Mouse (Mus musculus): ENCODE results near the gene Hnrnpu. TPM values are rescaled to one million over a fixed set of nuclear protein-coding genes. Genes with fewer than 3 reads are reported as not detected.
"Not testable (repeated sequence)": the region's sequence is repeated elsewhere in the genome, so short reads cannot be mapped to it uniquely, and the experiment has no call there.

The Hnrnpu gene
- polyA plus RNA-seq, 1 experiment from 2014 or later, result 284 TPM

DNA sequence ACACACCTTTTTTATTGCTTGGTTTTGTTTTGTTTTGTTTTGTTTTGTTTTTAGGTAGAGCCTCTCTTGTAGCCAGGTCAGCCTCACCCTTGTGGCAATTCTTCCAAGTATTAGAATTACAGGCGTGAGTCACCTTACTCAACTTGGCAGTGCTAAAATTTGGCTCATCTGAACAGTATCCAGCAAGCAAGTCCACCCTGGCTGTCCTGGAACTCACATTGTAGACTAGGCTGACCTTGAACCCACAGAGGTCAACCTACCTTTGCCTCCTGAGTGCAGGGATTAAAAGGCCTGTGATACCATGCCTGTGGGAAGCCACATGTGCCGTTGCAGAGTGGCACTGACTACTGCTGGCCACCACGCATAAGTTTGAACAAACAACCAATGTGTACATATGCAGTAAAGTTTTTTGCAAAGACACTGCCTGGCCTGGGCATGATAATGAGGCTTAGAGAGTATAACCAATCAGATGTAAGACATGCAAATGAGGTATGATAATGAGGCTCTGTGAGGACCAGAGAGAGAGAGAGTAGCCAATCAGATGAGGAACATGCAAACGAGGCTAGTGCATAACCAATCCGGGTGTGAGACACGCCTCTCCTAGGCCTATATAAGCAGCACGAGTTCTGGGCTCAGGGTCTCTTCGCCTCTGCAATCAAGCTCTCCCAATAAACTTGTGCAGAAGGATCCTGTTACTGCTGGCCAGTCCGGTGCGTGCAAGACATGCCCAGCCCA is 6.6 kb upstream of the Hnrnpu start:
- not testable (repeated sequence) for H3K4me2 ChIP-seq (ENCODE audit: low read length); H3K4me1 ChIP-seq (ENCODE audit: control insufficient read depth, insufficient read depth, low read length); DNase-seq (ENCODE audit: low spot score); ATAC-seq; H3K36me3 ChIP-seq (ENCODE audit: control insufficient read depth, insufficient read depth, low read length); H3K4me3 ChIP-seq (ENCODE audit: low read depth, low read length); H3K27me3 ChIP-seq (replicated peaks; ENCODE audit: control insufficient read depth, insufficient read depth, low read length); H3K9ac ChIP-seq (ENCODE audit: low read length); H3K27ac ChIP-seq (ENCODE audit: low read depth, low read length); H3K9me3 ChIP-seq (replicated peaks; ENCODE audit: control insufficient read depth, low read length)
- WGBS, result 95% methylated on average over 10 of the region's 10 CpGs

DNA sequence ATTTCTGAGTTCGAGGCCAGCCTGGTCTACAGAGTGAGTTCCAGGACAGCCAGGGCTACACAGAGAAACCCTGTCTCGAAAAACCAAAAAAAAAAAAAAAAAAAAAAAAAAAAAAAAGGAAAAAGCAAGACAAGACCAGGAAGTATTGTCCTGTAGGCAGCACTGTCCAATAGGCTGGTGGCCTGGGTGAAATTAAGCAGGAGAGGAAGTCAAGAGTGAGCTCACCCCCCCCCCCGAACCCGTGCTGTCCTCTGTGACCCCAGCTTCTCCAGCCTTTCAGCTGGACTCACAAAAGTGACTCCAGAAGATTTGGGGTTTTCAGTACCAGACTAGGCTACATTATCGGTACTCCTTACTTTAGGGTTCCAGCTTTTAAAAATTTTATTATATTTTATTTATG is 5.0 kb upstream of the Hnrnpu start:
- H3K9ac ChIP-seq (ENCODE audit: low read length), result no peak overlapping the region
- no peaks in the 10 kb centered on the region for H3K36me3 ChIP-seq (ENCODE audit: control insufficient read depth, insufficient read depth, low read length)
- H3K4me1 ChIP-seq (ENCODE audit: control insufficient read depth, insufficient read depth, low read length), result peaks cover 5% of the 10 kb centered on the region; the same call in 1 of the 2 replicates
- no peak overlapping the region for H3K4me2 ChIP-seq (ENCODE audit: low read length)
- DNase-seq (ENCODE audit: low spot score), result no peak
- no peak overlapping the region for H3K27ac ChIP-seq (ENCODE audit: low read depth, low read length)
- no peaks in the 10 kb centered on the region for H3K9me3 ChIP-seq (replicated peaks; ENCODE audit: control insufficient read depth, low read length)
- H3K27me3 ChIP-seq (replicated peaks; ENCODE audit: control insufficient read depth, insufficient read depth, low read length), result no peaks in the 10 kb centered on the region
- ATAC-seq, result no peak
- 90% methylated on average over 4 of the region's 5 CpGs for WGBS
- no peak overlapping the region for H3K4me3 ChIP-seq (ENCODE audit: low read depth, low read length)

DNA sequence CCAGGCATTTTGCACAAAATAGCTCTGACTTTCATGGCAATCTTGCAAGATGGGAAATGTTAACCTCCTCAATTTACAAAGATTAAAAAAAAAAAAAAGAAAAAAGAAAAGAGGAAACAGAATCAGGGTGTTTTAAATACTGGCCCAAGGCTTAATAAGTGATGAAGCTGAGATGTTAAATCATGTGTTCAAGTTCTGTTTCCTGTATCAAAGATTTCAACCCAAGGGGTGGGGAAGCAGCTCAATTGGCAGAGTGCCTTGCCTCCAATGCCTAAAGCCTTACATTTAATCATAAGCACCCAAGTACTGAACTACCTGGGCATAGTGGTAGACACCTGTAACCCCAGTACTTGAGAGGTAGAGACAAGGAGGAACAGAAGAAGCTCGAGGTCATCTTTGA is 4.5 kb upstream of the Hnrnpu start:
- DNase-seq (ENCODE audit: low spot score), result no peak
- no peaks in the 10 kb centered on the region for H3K9me3 ChIP-seq (replicated peaks; ENCODE audit: control insufficient read depth, low read length)
- peaks cover 5% of the 10 kb centered on the region; the same call in 1 of the 2 replicates for H3K4me1 ChIP-seq (ENCODE audit: control insufficient read depth, insufficient read depth, low read length)
- no peak overlapping the region for H3K27ac ChIP-seq (ENCODE audit: low read depth, low read length)
- no peaks in the 10 kb centered on the region for H3K36me3 ChIP-seq (ENCODE audit: control insufficient read depth, insufficient read depth, low read length)
- no peaks in the 10 kb centered on the region for H3K27me3 ChIP-seq (replicated peaks; ENCODE audit: control insufficient read depth, insufficient read depth, low read length)
- ATAC-seq, result no peak
- 85% methylated on average over 1 of the region's 1 CpGs for WGBS
- no peak overlapping the region for H3K4me2 ChIP-seq (ENCODE audit: low read length)
- H3K4me3 ChIP-seq (ENCODE audit: low read depth, low read length), result no peak overlapping the region
- H3K9ac ChIP-seq (ENCODE audit: low read length), result no peak overlapping the region

DNA sequence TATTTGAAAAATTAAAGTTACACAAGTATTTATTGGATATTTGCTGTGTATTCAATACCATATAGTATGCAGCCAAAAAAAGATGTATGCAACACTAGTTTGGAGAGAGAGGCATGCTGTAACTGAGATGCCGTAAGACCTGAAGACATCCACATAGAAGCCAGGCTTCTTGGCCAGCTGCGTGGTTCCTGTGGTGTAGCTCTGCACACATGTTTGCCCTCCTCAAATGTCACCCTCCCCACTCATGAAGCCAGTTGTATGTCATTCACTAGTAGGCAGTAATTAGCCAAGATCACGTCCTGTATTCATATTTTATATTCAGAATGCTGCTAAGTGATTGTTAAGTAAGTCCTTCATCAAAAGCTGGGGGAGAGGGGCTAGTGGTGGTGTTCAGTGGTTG is 3.8 kb upstream of the Hnrnpu start:
- ATAC-seq (no peak), DNase-seq (ENCODE audit: low spot score) (no peak)
- Histone ChIP-seq H3K9ac (ENCODE audit: low read length) (no peak overlapping the region), H3K4me1 (ENCODE audit: control insufficient read depth, insufficient read depth, low read length) (peaks cover 5% of the 10 kb centered on the region; the same call in 1 of the 2 replicates), H3K4me2 (ENCODE audit: low read length) (no peak overlapping the region), H3K27me3 (replicated peaks; ENCODE audit: control insufficient read depth, insufficient read depth, low read length) (no peaks in the 10 kb centered on the region), H3K27ac (ENCODE audit: low read depth, low read length) (no peak overlapping the region), H3K9me3 (replicated peaks; ENCODE audit: control insufficient read depth, low read length) (no peaks in the 10 kb centered on the region), H3K4me3 (ENCODE audit: low read depth, low read length) (no peak overlapping the region), H3K36me3 (ENCODE audit: control insufficient read depth, insufficient read depth, low read length) (no peaks in the 10 kb centered on the region)
- WGBS, result 81% methylated on average over 3 of the region's 3 CpGs

DNA sequence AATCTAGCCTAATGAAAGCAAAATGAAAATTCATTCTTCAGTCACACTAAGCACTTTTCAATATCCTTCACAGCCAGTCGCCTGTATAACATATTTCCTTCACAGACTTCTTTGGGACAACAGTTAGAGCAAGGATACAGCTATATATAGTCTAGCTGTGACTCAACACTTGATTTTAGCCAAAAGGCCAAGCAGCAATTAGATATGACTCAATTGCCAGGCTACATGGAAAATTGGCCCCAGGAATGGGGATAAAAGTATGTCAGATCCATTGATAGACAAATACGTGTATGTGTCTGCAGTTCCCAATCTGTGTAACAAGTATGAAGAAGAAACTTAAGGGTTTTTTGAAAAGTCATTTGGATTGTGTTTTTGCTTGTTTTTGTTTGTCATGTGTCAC is 2.6 kb upstream of the Hnrnpu start:
- H3K4me1 ChIP-seq (ENCODE audit: control insufficient read depth, insufficient read depth, low read length), result peaks cover 5% of the 10 kb centered on the region; the same call in 1 of the 2 replicates
- WGBS, result 92% methylated on average over 2 of the region's 2 CpGs
- no peak for ATAC-seq
- H3K27me3 ChIP-seq (replicated peaks; ENCODE audit: control insufficient read depth, insufficient read depth, low read length), result no peaks in the 10 kb centered on the region
- H3K9me3 ChIP-seq (replicated peaks; ENCODE audit: control insufficient read depth, low read length), result no peaks in the 10 kb centered on the region
- H3K4me2 ChIP-seq (ENCODE audit: low read length), result no peak overlapping the region
- DNase-seq (ENCODE audit: low spot score), result no peak
- peaks cover 5% of the 10 kb centered on the region; the same call in 1 of the 2 replicates for H3K36me3 ChIP-seq (ENCODE audit: control insufficient read depth, insufficient read depth, low read length)
- H3K4me3 ChIP-seq (ENCODE audit: low read depth, low read length), result no peak overlapping the region
- no peak overlapping the region for H3K9ac ChIP-seq (ENCODE audit: low read length)
- no peak overlapping the region for H3K27ac ChIP-seq (ENCODE audit: low read depth, low read length)

DNA sequence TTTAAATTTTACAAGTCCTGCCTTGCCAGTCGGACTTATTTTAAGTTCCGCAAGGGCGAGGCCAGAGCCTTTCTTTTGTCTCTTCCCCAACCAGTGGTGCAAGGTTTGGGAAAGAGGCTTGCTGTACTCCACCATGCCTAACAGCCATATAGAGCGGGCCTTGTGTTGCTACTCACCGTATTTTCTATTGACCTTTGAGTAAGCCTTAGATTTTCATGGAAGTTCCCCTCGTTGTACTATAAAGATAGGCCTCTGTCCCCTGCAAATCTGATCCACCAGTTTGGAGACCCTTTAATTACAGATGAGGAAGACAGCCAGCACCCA is 683 bp upstream of the Hnrnpu start:
- Histone ChIP-seq H3K4me2 (ENCODE audit: low read length) (peak overlapping the region; percentile 70), H3K27ac (ENCODE audit: low read depth, low read length) (peak overlapping the region; percentile 99), H3K9ac (ENCODE audit: low read length) (peak overlapping the region; percentile 100), H3K4me3 (ENCODE audit: low read depth, low read length) (peak overlapping the region; percentile 100), H3K4me1 (ENCODE audit: control insufficient read depth, insufficient read depth, low read length) (peaks cover 13% of the 10 kb centered on the region), H3K36me3 (ENCODE audit: control insufficient read depth, insufficient read depth, low read length) (peaks cover 19% of the 10 kb centered on the region), H3K9me3 (replicated peaks; ENCODE audit: control insufficient read depth, low read length) (no peaks in the 10 kb centered on the region), H3K27me3 (replicated peaks; ENCODE audit: control insufficient read depth, insufficient read depth, low read length) (no peaks in the 10 kb centered on the region)
- ATAC-seq, result no peak
- WGBS, result 3% methylated on average over 6 of the region's 6 CpGs
- DNase-seq (ENCODE audit: low spot score), result peak; percentile 44

DNA sequence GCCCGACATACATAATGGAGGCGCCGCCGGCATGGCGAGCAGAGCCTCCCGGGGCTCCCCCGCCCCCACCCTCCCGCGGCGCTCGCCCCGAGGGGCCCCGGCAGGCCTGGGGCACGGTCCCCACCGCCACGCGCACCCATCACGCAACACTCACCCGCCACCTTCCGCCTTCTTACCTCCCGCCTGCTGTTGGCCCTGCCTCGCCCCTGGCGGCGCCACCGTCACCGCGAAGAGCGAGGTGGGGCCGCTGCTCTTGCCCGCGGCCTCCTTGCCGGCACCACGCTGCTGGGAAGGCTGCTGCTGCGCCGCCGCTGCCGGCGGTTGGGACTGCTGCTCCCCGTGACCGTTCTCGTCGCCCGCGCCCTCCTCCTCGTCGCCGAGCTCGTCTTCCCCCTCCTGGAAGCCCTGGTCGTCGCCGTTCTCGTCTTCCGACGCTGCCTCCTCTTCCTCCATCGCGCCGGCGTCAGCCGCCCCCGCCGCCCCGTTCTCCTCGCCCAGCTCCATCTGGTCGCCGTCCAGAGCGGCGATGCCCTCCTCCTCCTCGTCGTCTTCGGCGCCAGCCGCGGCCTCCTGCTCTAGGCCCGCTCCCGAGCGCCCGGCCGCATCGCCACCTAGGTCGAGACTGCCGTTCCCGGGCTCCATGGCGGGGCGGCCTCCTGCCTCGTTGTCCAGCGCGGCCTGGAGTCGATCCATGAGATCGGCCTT is 668 bp downstream of the Hnrnpu start:
- DNase-seq (ENCODE audit: low spot score) (no peak), ATAC-seq (peak; percentile 49)
- no peaks in the 10 kb centered on the region for H3K27me3 ChIP-seq (replicated peaks; ENCODE audit: control insufficient read depth, insufficient read depth, low read length)
- H3K4me3 ChIP-seq (ENCODE audit: low read depth, low read length), result peak overlapping the region; percentile 100
- H3K4me2 ChIP-seq (ENCODE audit: low read length), result peak overlapping the region; percentile 21
- peaks cover 33% of the 10 kb centered on the region for H3K36me3 ChIP-seq (ENCODE audit: control insufficient read depth, insufficient read depth, low read length)
- H3K9me3 ChIP-seq (replicated peaks; ENCODE audit: control insufficient read depth, low read length), result no peaks in the 10 kb centered on the region
- H3K4me1 ChIP-seq (ENCODE audit: control insufficient read depth, insufficient read depth, low read length), result peaks cover 13% of the 10 kb centered on the region
- WGBS, result under 1% methylated on average over 87 of the region's 89 CpGs
- H3K27ac ChIP-seq (ENCODE audit: low read depth, low read length), result peak overlapping the region; percentile 99
- peak overlapping the region; percentile 100 for H3K9ac ChIP-seq (ENCODE audit: low read length)

DNA sequence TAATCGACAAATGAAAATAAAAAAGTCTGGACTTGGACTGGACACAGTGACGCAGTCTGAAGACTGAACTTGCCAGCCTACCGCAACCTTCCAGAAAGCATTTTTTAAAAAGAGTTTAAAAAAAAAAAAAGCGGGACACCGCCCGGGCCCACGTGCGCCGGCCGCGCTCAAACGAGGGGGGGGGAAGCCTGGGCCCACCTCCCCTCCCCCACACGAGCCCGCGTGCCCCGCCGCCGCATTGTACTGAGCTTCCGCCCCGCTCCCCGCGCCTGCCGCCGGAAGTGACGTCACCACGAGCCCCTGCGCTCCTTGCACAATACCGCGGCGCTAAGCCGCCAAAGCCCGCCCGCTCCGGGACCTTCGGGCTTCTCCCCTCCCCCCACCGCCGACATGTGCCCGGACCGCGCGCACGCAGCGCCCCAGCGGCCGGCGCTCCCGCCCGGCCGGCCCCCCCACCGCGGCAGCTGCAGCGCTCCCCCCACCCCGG is 1.3 kb downstream of the Hnrnpu start:
- H3K4me3 ChIP-seq (ENCODE audit: low read depth, low read length), result peak overlapping the region; percentile 100
- H3K27me3 ChIP-seq (replicated peaks; ENCODE audit: control insufficient read depth, insufficient read depth, low read length), result no peaks in the 10 kb centered on the region
- H3K9me3 ChIP-seq (replicated peaks; ENCODE audit: control insufficient read depth, low read length), result no peaks in the 10 kb centered on the region
- DNase-seq (ENCODE audit: low spot score), result peak; percentile 96
- WGBS, result under 1% methylated on average over 45 of the region's 53 CpGs
- peaks cover 39% of the 10 kb centered on the region for H3K36me3 ChIP-seq (ENCODE audit: control insufficient read depth, insufficient read depth, low read length)
- H3K4me1 ChIP-seq (ENCODE audit: control insufficient read depth, insufficient read depth, low read length), result peaks cover 13% of the 10 kb centered on the region
- ATAC-seq, result peak; percentile 92
- H3K9ac ChIP-seq (ENCODE audit: low read length), result peak overlapping the region; percentile 100
- H3K27ac ChIP-seq (ENCODE audit: low read depth, low read length), result peak overlapping the region; percentile 99
- peak overlapping the region; percentile 85 for H3K4me2 ChIP-seq (ENCODE audit: low read length)

DNA sequence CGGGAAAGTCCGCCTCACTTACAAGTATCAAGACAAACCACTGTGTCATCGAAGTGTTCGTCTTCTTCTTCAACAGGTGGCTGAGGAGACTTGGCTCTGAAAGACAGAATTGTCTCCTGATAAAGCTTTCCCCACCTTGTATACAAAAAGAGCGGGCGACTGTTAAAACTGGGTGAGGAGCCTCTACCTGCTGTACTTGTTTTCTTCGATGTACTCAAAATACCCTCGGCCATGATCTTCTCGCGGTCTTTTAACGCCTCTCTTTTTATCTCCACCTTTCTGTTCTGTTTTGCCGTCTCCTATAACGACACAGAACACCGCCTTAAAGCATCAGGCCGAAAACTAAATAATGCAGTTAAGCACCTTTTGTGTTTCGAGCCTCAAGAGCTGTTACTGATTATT is 1.7 kb downstream of the Hnrnpu start:
- ATAC-seq (no peak), DNase-seq (ENCODE audit: low spot score) (no peak)
- no peaks in the 10 kb centered on the region for H3K27me3 ChIP-seq (replicated peaks; ENCODE audit: control insufficient read depth, insufficient read depth, low read length)
- no peaks in the 10 kb centered on the region for H3K9me3 ChIP-seq (replicated peaks; ENCODE audit: control insufficient read depth, low read length)
- peak overlapping the region; percentile 100 for H3K4me3 ChIP-seq (ENCODE audit: low read depth, low read length)
- H3K27ac ChIP-seq (ENCODE audit: low read depth, low read length), result 0 out of 2 replicates have a peak overlapping the region, but pooled peaks have one; percentile 99
- peak overlapping the region; percentile 100 for H3K9ac ChIP-seq (ENCODE audit: low read length)
- H3K4me2 ChIP-seq (ENCODE audit: low read length), result peak overlapping the region; percentile 85
- H3K4me1 ChIP-seq (ENCODE audit: control insufficient read depth, insufficient read depth, low read length), result peaks cover 13% of the 10 kb centered on the region
- H3K36me3 ChIP-seq (ENCODE audit: control insufficient read depth, insufficient read depth, low read length), result peaks cover 43% of the 10 kb centered on the region
- WGBS, result under 1% methylated on average over 16 of the region's 16 CpGs
